Mouse (Mus musculus): ENCODE results near the gene Tas2r138.

DNA sequence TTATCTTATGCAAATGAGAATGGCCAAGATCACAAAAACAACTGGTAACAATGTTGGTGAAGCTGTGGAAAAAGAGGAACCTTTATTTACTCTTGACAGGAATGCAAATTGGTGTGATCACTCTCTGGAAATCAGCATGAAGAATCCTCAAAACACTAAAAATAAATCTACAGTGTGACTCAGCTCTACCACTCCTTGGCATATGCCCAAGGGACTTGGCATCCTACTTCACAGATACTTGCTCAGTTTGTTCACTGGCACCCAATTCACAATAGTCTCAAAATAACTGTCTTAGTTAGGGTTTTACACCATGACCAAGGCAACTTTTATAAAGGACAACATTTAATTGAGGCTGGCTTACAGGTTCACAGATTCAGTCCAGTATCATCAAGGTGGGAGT is 5.7 kb downstream of the Tas2r138 start:
- TF ChIP-seq CTCF (conservative IDR thresholded peaks at IDR 0.05 in 1 of 2, IDR thresholded peaks at IDR 0.05 in 1 of 2; ENCODE audit: low read depth in 2 of 2, low read length in 2 of 2), result no peak
- no peak for TF ChIP-seq POLR2A (IDR thresholded peaks at IDR 0.05; ENCODE audit: low read depth, low read length)
- 0 out of 2 replicates have a peak, but pooled peaks have one; percentile 12 for TF ChIP-seq BHLHE40 (IDR thresholded peaks at IDR 0.05; ENCODE audit: low read depth, low read length)
- no peak for TF ChIP-seq POLR2AphosphoS2 (IDR thresholded peaks at IDR 0.05; ENCODE audit: low read depth, low read length)
- TF ChIP-seq ZC3H11A (IDR thresholded peaks at IDR 0.05; ENCODE audit: low read depth, low read length), result no peak
- no peak for TF ChIP-seq SIN3A (IDR thresholded peaks at IDR 0.05; ENCODE audit: low read length)
- no peak for TF ChIP-seq HCFC1 (IDR thresholded peaks at IDR 0.05; ENCODE audit: low read depth, low read length)
- no peak for TF ChIP-seq MAFK (IDR thresholded peaks at IDR 0.05; ENCODE audit: insufficient replicate concordance, low read length)
- 0 out of 2 replicates have a peak, but pooled peaks have one; percentile 11 for TF ChIP-seq EP300 (IDR thresholded peaks at IDR 0.05; ENCODE audit: low read length)
- TF ChIP-seq NRF1 (IDR thresholded peaks at IDR 0.05; ENCODE audit: low read depth, low read length), result no peak
- TF ChIP-seq NELFE (IDR thresholded peaks at IDR 0.05; ENCODE audit: low read depth, low read length), result no peak
